Mouse (Mus musculus) C2C12 (cell line): ENCODE measurements around the gene Mrpl37.

Experiments
- CEBPB ChIP-seq: IDR thresholded peaks from one replicate; pipeline ENCODE4 v1.6.1; 2011; ENCODE audit warnings: low read depth, mild to moderate bottlenecking, control low read depth, moderate library complexity
- CTCF ChIP-seq: IDR thresholded peaks from one replicate; pipeline ENCODE4 v1.5.1; 2011; ENCODE audit not compliant: control insufficient read depth, insufficient read depth, insufficient read length
- FOSL1 ChIP-seq: IDR thresholded peaks from one replicate; pipeline ENCODE4 v1.8.0; 2011; ENCODE audit warnings: mild to moderate bottlenecking, low read length; ENCODE audit not compliant: poor library complexity, insufficient read depth, severe bottlenecking
- MAX ChIP-seq: IDR thresholded peaks from one replicate; pipeline ENCODE4 v1.6.1; 2011; ENCODE audit warnings: mild to moderate bottlenecking, control low read depth
- MYOD1 ChIP-seq: IDR thresholded peaks from one replicate; pipeline ENCODE4 v1.6.1; 2011; ENCODE audit warnings: low read depth; ENCODE audit not compliant: control insufficient read depth, insufficient read length
- MYOG ChIP-seq: IDR thresholded peaks from one replicate; pipeline ENCODE4 v1.6.1; 2011; ENCODE audit not compliant: control insufficient read depth, insufficient read length; ENCODE audit errors: extremely low read depth
- USF1 ChIP-seq: IDR thresholded peaks from one replicate; pipeline ENCODE4 v1.6.1; 2011; ENCODE audit warnings: low read depth, mild to moderate bottlenecking, control low read depth, moderate library complexity

GRCm38 (mm10) chr4:107024899-107025298, 41.8 kb downstream of the Mrpl37 start:
- TF ChIP-seq FOSL1 (no peak), MYOG (no peak), CEBPB (no peak), CTCF (no peak), USF1 (no peak), MAX (no peak), MYOD1 (no peak)
